Mouse (Mus musculus): ENCODE measurements around the gene Acap2.

DNA sequence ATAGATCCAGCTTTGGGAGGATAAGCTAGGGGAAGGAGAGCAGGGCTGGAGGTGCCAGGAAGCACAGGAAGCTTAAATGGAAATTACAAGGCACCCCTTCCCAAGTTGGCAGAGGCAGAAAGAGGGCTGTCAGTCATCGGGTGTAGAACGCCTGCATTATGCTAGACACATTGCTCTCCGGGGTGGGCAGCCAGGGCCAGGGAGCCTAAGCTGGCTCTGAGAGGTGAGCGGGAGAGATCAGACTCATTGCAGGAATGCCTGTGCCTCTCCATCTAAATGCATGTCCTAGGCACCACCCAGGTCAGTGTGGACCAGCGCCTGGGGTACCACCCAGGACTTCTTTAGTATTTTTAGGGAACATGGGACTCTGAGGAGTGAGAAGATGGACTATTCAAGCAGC, 123.6 kb downstream of the Acap2 start:
- TF ChIP-seq CTCF (IDR thresholded peaks at IDR 0.05; ENCODE audit: low read depth) (no peak), EP300 (IDR thresholded peaks at IDR 0.05; ENCODE audit: low read depth) (no peak)

Measured in liver, embryonic 14.5 days (tissue).